Mouse (Mus musculus) layer of hippocampus, postnatal 14 days (tissue): ENCODE results near the gene Rhbdd3. TPM values are rescaled to one million over a fixed set of nuclear protein-coding genes. Genes with fewer than 3 reads are reported as not detected.

Experiments
- DNase-seq, 2 experiments: peaks; one replicate each; pipeline ENCODE4 v3.0.0; 2021 to 2022; ENCODE audit warnings: low spot score in 2 of 2, mixed read lengths in 1 of 2
- total RNA-seq, 2 experiments: library from RNA; stranded (reverse); gene quantifications; 2 replicates each; pipeline ENCODE4 v1.2.3; 2021

The Rhbdd3 gene
- total RNA-seq, 2 experiments from 2014 or later, result 21.9 to 28.1 TPM

DNA sequence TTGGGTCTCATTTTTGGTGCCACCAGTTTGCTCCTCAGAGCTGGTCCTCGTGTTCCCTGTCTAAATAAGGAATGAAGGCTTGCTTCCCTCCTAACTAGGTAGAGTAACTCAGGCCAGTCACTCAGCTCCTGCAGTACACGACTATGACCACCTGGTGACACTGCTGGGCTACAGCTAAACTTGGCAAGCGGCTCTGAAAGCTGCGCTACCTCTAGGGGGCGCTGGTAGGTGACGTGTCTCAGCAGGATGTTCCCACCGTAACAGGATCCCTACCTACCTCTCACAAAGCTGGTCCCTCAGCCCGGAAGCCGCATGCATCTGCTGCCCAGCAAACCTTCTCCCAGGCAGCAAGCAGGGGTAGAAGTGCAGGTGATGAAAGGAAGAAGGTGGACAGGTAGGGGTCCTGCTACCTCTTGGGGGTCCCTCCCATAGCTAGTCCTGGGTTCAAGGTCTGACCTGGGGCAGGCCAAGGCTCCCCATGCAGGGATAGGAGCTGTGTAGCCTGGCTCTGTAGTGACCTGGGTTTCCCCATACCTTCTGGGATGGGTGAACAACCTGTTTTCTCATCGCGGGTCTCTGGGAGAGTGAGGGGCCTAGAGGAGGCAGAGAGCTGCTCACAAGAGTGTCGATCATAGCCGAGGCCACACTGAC, 16.3 kb downstream of the Rhbdd3 start:
- DNase-seq, result peak; percentile 83 to 86

GRCm38 (mm10) chr11:5125713-5126112, 27.0 kb downstream of the Rhbdd3 start:
- no peak for DNase-seq

DNA sequence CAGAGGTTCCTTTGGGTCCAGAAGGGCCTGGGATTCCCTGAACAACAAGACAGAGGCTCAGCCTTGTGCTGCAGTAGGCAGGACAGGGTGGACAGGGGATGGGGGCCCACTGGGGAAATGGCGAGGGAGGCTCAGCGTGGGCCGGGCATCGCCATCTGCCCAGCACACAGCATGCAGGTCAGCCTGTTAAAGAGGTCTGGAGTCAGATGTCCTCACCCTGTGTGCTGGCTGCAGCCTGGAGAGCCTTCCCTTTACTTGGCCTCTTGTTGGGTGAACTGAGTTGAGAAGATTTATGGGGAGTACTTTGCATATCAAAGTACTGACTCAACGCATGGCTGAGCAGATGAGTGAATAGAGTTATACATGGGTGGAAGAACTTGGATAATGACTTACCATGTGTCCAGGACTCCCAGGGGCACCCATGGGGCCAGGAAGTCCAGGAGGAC, 30.3 kb downstream of the Rhbdd3 start:
- DNase-seq, result no peak

- no peak for DNase-seq
Observed at GRCm38 (mm10) chr11:5130111-5130665, 31.5 kb downstream of the Rhbdd3 start.

GRCm38 (mm10) chr11:5132751-5133150, 34.0 kb downstream of the Rhbdd3 start:
- no peak for DNase-seq

- DNase-seq, result no peak
Observed at GRCm38 (mm10) chr11:5135914-5136313, 37.2 kb downstream of the Rhbdd3 start.

GRCm38 (mm10) chr11:5138642-5139041, 39.9 kb downstream of the Rhbdd3 start:
- DNase-seq, result no peak

DNA sequence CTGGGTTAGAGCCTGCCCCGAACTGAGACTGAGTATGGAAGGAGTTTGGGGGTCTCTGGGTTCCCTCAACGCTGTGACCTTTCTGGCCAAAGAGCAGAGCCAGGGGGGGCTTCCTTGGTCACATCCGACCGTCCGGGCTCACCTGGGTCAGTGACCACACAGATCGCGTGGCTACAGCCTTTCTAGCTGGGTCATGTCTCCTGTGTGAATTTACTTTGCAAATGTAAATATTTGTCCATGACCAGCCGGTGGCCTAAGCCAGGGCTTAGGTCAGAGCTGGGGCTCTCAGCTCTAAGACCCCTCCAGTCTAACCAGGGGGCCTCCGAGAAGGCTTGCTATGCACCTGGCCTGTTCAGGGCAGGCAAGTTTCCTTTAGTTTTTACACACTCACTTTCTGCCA, 40.6 kb downstream of the Rhbdd3 start:
- no peak for DNase-seq

DNA sequence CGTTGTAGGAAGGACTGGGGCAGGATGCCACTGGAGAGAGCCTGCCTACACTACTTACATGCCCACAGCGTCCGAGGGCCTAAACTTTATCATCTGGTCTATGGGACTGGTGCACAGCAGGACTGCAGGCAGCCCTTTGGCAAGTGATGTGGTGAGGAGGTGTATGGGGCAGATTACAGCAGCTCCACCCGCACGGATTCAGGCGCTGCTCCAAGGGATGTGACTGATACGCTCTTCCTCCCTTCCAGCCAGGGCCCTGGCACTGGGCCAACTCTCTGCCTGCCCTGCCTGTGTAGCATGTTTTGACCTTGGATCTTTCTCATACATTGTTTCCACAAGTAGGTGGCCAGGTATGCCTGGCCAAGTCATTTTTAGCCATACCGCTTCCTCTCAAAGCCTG, 41.9 kb downstream of the Rhbdd3 start:
- no peak for DNase-seq

DNA sequence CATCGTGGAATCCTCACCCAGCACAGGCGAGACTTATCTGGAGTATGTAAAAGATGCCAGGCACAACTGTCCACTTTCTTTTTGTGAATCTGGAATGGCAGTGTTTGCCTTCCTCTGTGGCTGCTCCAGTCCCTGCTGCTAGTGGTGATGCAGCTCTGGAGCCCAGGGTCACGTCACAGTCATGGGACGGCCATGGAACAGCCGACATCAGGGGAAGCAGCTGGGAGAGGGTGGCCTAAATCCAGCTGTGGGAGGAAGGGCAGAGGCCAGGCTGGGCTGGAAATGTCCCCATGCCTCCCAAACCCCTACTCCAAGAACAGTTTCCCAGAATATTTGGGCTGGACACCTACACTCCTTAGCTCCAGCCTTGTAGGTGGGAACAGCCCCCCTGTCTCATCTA, 42.5 kb downstream of the Rhbdd3 start:
- no peak for DNase-seq

DNA sequence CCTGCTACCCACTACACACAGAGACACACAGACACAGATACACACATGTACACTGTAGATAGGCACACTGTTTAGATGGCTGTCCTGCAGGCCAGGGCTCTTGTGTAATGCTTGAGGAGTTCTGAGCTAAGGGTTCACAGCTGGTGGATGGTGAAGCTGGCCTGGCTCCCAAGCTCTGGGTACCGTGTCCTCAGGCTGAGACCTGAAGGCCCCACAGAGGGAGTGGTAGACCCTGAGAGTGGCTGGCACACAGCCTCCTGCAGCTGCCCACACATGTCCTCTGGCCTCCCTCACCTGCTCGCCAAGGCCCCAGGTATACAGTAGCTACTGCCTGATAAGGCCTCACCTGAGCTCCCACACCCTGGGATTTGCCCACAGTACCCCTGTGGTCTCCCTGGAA, 43.2 kb downstream of the Rhbdd3 start:
- no peak for DNase-seq

- no peak for DNase-seq
Observed at GRCm38 (mm10) chr11:5145600-5145999, 46.9 kb downstream of the Rhbdd3 start.

DNA sequence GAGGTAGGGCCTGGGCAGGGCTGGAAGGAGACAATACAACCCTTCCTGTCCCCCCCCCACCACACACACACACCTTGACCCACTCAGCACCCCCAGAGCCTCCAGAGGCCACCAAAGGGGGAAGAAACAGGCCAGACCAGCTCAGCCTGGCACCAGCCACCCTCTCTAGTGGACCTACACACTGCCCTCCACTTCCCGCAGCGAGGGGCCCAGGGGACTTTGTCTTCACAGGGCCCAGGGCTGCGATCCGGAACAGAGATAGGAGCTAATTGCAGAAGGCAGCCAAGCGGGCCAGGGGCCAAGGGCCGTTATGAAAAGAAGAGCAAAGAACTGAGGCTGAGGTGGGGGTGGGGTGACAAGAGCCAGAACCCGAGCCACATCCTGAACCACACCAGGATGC, 50.5 kb downstream of the Rhbdd3 start:
- no peak for DNase-seq

GRCm38 (mm10) chr11:5149955-5150354, 51.2 kb downstream of the Rhbdd3 start:
- no peak for DNase-seq

- DNase-seq, result no peak
Observed at GRCm38 (mm10) chr11:5150416-5151246, 51.9 kb downstream of the Rhbdd3 start.

DNA sequence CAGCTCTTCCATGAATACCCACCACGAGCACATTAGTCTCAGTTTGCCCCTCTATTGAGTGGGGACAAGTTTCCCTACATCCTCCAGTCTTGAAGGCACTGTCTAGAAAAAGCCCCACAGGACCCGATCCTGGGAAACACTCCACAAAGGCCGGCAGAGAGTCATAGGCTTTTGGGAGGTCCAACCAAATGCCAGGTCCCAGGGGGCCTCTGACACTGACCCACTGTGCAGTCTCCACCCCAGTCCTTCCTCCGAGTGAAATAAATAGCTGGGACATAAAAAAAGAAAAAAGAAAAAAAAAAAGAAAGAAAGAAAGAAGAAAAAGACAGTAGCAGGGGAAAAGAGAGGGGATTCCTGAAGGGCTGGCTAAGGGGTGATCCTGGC, 52.5 kb downstream of the Rhbdd3 start:
- DNase-seq, result no peak

DNA sequence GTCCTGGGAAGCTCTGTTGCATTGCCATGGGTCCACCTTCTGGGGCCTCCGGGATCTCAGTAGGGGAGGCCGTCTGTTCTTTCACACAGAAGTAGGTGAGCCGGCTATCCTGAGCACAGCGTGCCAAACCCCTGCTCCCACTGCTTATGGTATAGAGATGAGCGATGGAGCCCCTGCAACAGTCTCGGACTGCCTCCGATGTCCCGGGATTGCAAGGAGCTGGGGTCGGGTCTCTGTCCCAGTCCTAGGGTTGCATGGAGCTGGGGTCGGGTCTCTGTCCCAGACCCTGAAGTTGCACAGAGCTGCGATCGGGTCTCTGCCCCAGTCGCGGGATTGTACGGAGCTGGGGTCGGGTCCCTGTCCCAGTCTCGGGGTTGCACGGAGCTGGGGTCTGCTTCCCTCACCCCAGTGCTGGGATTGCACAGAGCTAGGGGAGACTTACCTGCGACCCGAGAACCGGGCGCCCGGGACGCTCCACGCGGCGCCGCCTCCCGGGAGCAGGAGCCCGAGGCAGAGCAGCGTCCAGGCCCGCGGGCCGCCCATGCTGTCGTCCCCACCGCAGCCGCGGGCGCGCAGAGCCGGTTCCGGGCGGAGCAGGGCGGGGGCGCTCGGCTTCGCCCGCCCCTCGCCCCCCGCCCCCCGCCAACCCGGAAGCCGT, 53.1 kb downstream of the Rhbdd3 start, which contains the start of gene Emid1:
TSS of gene Emid1 (minus strand) at position 578 of the 658 bp plus-strand sequence.
- no peak for DNase-seq

DNA sequence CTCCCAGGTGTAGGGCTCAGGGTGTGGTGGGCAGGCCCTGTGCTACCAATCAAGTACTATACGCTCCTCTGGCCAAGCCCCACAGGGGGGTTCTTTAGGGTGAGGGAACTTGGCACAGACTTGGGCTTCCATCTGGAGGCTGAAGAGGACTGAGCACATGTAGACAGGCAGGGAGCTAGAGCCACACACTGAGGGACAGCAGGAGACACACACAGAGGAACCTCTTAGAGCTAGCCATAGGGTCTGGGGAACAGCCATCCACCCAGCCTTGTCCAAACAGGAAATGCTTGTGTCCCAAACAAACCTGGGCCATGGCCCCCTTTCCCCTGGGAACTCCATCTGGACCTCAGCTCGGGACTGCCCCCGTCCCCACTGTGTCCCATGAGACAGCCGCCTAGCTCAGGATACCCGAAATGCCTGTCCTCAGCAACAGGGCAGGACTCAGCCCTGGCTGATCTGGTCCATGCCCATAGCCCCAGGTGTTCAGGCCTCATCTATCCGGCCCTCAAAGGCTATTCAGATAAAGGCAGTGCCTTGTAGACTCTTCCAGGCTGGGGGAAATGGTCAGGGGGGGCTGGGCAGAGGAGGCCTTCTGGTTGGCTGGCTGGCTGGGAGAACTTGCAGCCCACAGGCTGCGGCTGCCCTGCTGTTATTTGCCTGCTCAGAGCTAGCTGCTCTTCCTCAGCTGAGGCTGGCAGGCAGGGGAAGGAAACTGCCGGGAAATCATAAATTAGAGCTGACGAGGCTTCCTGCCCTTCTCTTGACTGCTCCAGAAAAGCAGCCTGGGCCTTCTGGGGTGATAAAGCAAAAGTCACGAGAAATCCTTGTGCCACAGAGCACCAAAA, 56.5 kb downstream of the Rhbdd3 start:
- DNase-seq, result no peak
